In the genomic region with DNA sequence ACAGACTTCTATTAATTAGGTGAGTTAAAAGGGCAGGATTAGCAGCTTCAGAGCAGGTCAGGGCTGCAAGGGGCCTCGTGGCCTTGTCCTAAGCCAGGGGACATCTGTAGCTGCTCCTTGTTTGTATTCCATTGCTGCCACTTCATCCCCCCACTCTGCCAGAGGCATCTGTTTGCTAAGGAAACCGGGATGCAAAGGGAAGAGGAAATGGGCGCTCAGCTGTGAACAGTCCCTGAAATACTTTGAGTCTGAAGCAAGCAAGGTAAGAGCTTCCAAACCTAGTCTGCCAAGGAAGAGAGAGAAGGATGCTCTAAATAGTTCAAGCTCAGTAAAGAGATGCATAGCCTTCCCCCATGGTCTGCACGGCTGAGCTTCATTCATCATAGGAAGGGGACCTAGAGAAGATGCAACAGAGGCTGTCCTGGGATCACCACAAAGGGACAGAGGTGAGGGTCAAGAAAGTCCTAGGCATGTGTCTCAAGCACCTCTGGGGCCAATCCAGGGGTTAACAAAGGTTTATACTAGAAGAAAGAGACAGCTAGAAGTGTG, we compare ENCODE assay signal across 33 mouse cellular contexts. TPM values are rescaled to one million over a fixed set of nuclear protein-coding genes. Genes with fewer than 3 reads are reported as not detected.
DNase-seq lines count a peak whose midpoint lies in the region; ATAC-seq and TF ChIP-seq lines count a peak whose summit lies in the region.
"Had no signal": no experiment of that assay in that cellular context is flagged by ENCODE, and none has a peak within 500 bp of the region (broad histone marks: within the 10 kb centered on the region; RNA-seq: fewer than 3 reads in every experiment).

No protein-coding gene starts in this region.

- WGBS in midbrain, embryonic 11.5 days = 63% methylated on average over 4 of the region's 4 CpGs
- 59% methylated on average over 4 of the region's 4 CpGs for WGBS in midbrain, postnatal 0 days

- no peak overlapping the region for H3K4me2 ChIP-seq in midbrain, embryonic 11.5 days
- H3K4me2 ChIP-seq in midbrain, postnatal 0 days (ENCODE audit: low read depth, low read length, poor library complexity, severe bottlenecking) = no peak overlapping the region
- H3K4me2 ChIP-seq: embryonic facial prominence, embryonic 13.5 days; forebrain, embryonic 12.5 days; forebrain, embryonic 15.5 days; heart, embryonic 11.5 days; hindbrain, embryonic 12.5 days; hindbrain, embryonic 15.5 days had no signal

- no peaks in the 10 kb centered on the region for H3K27me3 ChIP-seq in midbrain, embryonic 11.5 days (ENCODE audit: control insufficient read depth, insufficient read depth, low read length)
- H3K27me3 ChIP-seq in midbrain, postnatal 0 days (ENCODE audit: insufficient read depth, low read length) = no peaks in the 10 kb centered on the region
- H3K27me3 ChIP-seq: embryonic facial prominence, embryonic 13.5 days; forebrain, embryonic 12.5 days; forebrain, embryonic 15.5 days; hindbrain, embryonic 12.5 days; hindbrain, embryonic 15.5 days had no signal

- no peak for TF ChIP-seq CTCF in left cerebral cortex, adult 2 months (IDR thresholded peaks at IDR 0.05)
- no peak for TF ChIP-seq CTCF in midbrain, postnatal 0 days (IDR thresholded peaks at IDR 0.05)
- no peak for TF ChIP-seq CTCF in cortical plate, adult 2 months (IDR thresholded peaks at IDR 0.05; ENCODE audit: extremely low read depth, insufficient read depth, low read length)

- ATAC-seq in midbrain, embryonic 11.5 days (ENCODE audit: low FRiP score) = no peak
- ATAC-seq in midbrain, postnatal 0 days (ENCODE audit: low FRiP score) = no peak
- ATAC-seq: activated CD4-positive, CD25-positive, alpha-beta regulatory T cell, adult 4 months; forebrain, embryonic 15.5 days had no signal

- no peaks in the 10 kb centered on the region for H3K36me3 ChIP-seq in midbrain, embryonic 11.5 days (ENCODE audit: control insufficient read depth, insufficient read depth, low read length)
- H3K36me3 ChIP-seq in midbrain, postnatal 0 days (ENCODE audit: insufficient read depth, low read length) = no peaks in the 10 kb centered on the region
- H3K36me3 ChIP-seq: embryonic facial prominence, embryonic 10.5 days; embryonic facial prominence, embryonic 13.5 days; forebrain, embryonic 12.5 days; forebrain, embryonic 15.5 days; hindbrain, embryonic 12.5 days; hindbrain, embryonic 15.5 days had no signal

- intact Hi-C loops in left cerebral cortex, adult 2 months (cut with DNase I) = no loop called here

- H3K9me3 ChIP-seq in midbrain, embryonic 11.5 days (ENCODE audit: control insufficient read depth, low read length) = no peaks in the 10 kb centered on the region
- no peaks in the 10 kb centered on the region for H3K9me3 ChIP-seq in midbrain, postnatal 0 days (ENCODE audit: low read length)
- H3K9me3 ChIP-seq: embryonic facial prominence, embryonic 10.5 days; embryonic facial prominence, embryonic 13.5 days; forebrain, embryonic 15.5 days; hindbrain, embryonic 15.5 days had no signal

- peak overlapping the region; percentile 9 for H3K27ac ChIP-seq in left cerebral cortex, adult 2 months
- no peak overlapping the region for H3K27ac ChIP-seq in midbrain, embryonic 11.5 days (ENCODE audit: low read depth, low read length)
- no peak overlapping the region for H3K27ac ChIP-seq in midbrain, postnatal 0 days (ENCODE audit: low read depth, low read length)
- H3K27ac ChIP-seq in cortical plate, adult 2 months (ENCODE audit: insufficient read depth, low read length) = 0 out of 2 replicates have a peak overlapping the region, but pooled peaks have one; percentile 37
- H3K27ac ChIP-seq: embryonic facial prominence, embryonic 10.5 days; embryonic facial prominence, embryonic 13.5 days; forebrain, embryonic 12.5 days; forebrain, embryonic 15.5 days; gastrocnemius, adult 2 months; hindbrain, embryonic 12.5 days; hindbrain, embryonic 15.5 days had no signal

- no peak overlapping the region for H3K9ac ChIP-seq in midbrain, embryonic 11.5 days (ENCODE audit: low read length)
- no peak overlapping the region for H3K9ac ChIP-seq in midbrain, postnatal 0 days (replicated peaks; ENCODE audit: low read length, poor library complexity, severe bottlenecking)
- H3K9ac ChIP-seq: embryonic facial prominence, embryonic 13.5 days; forebrain, embryonic 12.5 days; forebrain, embryonic 15.5 days; hindbrain, embryonic 12.5 days; hindbrain, embryonic 15.5 days had no signal

- no peak for DNase-seq in left cerebral cortex, adult 2 months (ENCODE audit: extremely low spot score in 1 of 2, low spot score in 2 of 2)
- DNase-seq in left cerebral cortex, adult 18-20 months (ENCODE audit: low spot score in 2 of 2) = no peak
- peak; percentile 64 for DNase-seq in midbrain, embryonic 11.5 days (ENCODE audit: low spot score, missing footprints)
- no peak for DNase-seq in midbrain, postnatal 0 days (ENCODE audit: low spot score)
- peak; percentile 60 for DNase-seq in brain, adult 2 months (ENCODE audit: low read depth, low spot score)
- DNase-seq: adrenal gland, adult 8-10 months; adrenal gland, postnatal 25 days; cerebellum, adult 11 months; cerebellum, adult 2 months; cerebellum, adult 9-11 months; cerebellum, postnatal 25 days; embryo, embryonic 11 days; gastrocnemius, adult 2 months; gastrocnemius, postnatal 14 days; heart, adult 11 months had no signal

- TF ChIP-seq POLR2A in cortical plate, adult 2 months (IDR thresholded peaks at IDR 0.05; ENCODE audit: extremely low read depth, insufficient read depth, low read length) = no peak

- H3K4me3 ChIP-seq in left cerebral cortex, adult 2 months = no peak overlapping the region
- no peak overlapping the region for H3K4me3 ChIP-seq in midbrain, embryonic 11.5 days (ENCODE audit: low read depth, low read length)
- no peak overlapping the region for H3K4me3 ChIP-seq in midbrain, postnatal 0 days (ENCODE audit: low read depth, low read length)
- no peak overlapping the region for H3K4me3 ChIP-seq in cortical plate, adult 2 months (ENCODE audit: insufficient read depth, low read length)
- H3K4me3 ChIP-seq: embryonic facial prominence, embryonic 10.5 days; embryonic facial prominence, embryonic 13.5 days; erythroblast, embryonic 14.5 days; forebrain, embryonic 12.5 days; forebrain, embryonic 15.5 days; gastrocnemius, adult 2 months; hindbrain, embryonic 12.5 days; hindbrain, embryonic 15.5 days had no signal

- H3K4me1 ChIP-seq in midbrain, embryonic 11.5 days (ENCODE audit: control insufficient read depth, insufficient read depth, low read length) = no peaks in the 10 kb centered on the region
- peaks cover 4% of the 10 kb centered on the region; the same call in 1 of the 2 replicates for H3K4me1 ChIP-seq in midbrain, postnatal 0 days (ENCODE audit: insufficient read depth, low read length)
- H3K4me1 ChIP-seq in cortical plate, adult 2 months (ENCODE audit: control insufficient read depth, insufficient read depth, low read length) = peaks cover 8% of the 10 kb centered on the region

RNA-seq across cellular contexts. Expression of a gene that starts 17.4 kb away (rescaled TPM):
- 10 to 100 TPM; 23.6 to 27.5 TPM for total RNA-seq in left cerebral cortex, adult 2 months (2021)
- 10 to 100 TPM; 20.7 to 25.6 TPM for total RNA-seq in left cerebral cortex, adult 18-20 months (2021)
- polyA plus RNA-seq in midbrain, embryonic 11.5 days (2014; fragmentation: Nextera tagmentation; extraction: Ambion mirVana) = 0.44 and 0.74 TPM in 2 replicates
- 11.2 and 17.2 TPM in 2 replicates for total RNA-seq in midbrain, postnatal 0 days (2014; rRNA removed)
- polyA plus RNA-seq in midbrain, postnatal 0 days (2015; fragmentation: Nextera tagmentation; extraction: Ambion mirVana) = 9.3 and 12.4 TPM in 2 replicates
- 21.9 and 22.7 TPM in 2 replicates for polyA plus RNA-seq in cortical plate, adult 2 months (2012; rRNA removed)
- total RNA-seq: common myeloid progenitor, adult 5-6 weeks; heart, adult 8-10 months; heart, postnatal 25 days; hematopoietic stem cell, adult 5-6 weeks; MEL had no signal
- polyA plus RNA-seq: CD4-positive, CD25-positive, alpha-beta regulatory T cell, adult 4 months; erythroblast, embryonic 14.5 days; heart, embryonic 11.5 days; heart, embryonic 14.5 days; heart, postnatal 0 days had no signal

Comparison
In these comparisons a context has a peak if more than half of its experiments do, and no peak if none do; other contexts are left out.
1. DNase-seq: peak in midbrain, embryonic 11.5 days (single experiment) and brain, adult 2 months (single experiment); none in left cerebral cortex, adult 2 months (0 of 2), left cerebral cortex, adult 18-20 months (0 of 2) and midbrain, postnatal 0 days (single experiment).
2. H3K27ac ChIP-seq: peak in left cerebral cortex, adult 2 months (single experiment) and cortical plate, adult 2 months (single experiment); none in midbrain, embryonic 11.5 days (single experiment) and midbrain, postnatal 0 days (single experiment).